Mouse (Mus musculus) limb, embryonic 12.5 days (tissue): Measurements from ENCODE around the gene Gm867. TPM values are rescaled to one million over a fixed set of nuclear protein-coding genes. Genes with fewer than 3 reads are reported as not detected.

ENCODE experiments used
- ATAC-seq: fragments of 200-750 bp; cut with Nextera tagmentation; 2 replicates; pipeline ENCODE4 v1.8.0; 2017; ENCODE audit warnings: low read depth, moderate TSS enrichment; ENCODE audit not compliant: insufficient number of reproducible peaks, insufficient read depth, low FRiP score, low TSS enrichment
- H3K27ac ChIP-seq: fragments of 300-500 bp; sonication (generic); 2 replicates; pipeline ENCODE4 v1.5.1; 2016; ENCODE audit warnings: mild to moderate bottlenecking, moderate library complexity
- H3K27me3 ChIP-seq: fragments of 300-500 bp; sonication (generic); 2 replicates; pipeline ENCODE4 v1.6.1; 2016; ENCODE audit warnings: mild to moderate bottlenecking, moderate library complexity
- H3K36me3 ChIP-seq: fragments of 300-500 bp; sonication (generic); 2 replicates; pipeline ENCODE4 v1.6.1; 2016; ENCODE audit warnings: mild to moderate bottlenecking, moderate library complexity
- H3K4me1 ChIP-seq: fragments of 300-500 bp; sonication (generic); replicated peaks from 2 replicates; pipeline ENCODE4 v1.6.1; 2016
- H3K4me2 ChIP-seq: fragments of 300-500 bp; sonication (generic); 2 replicates; pipeline ENCODE4 v1.6.1; 2016; ENCODE audit warnings: mild to moderate bottlenecking, moderate library complexity
- H3K4me3 ChIP-seq: fragments of 300-500 bp; sonication (generic); replicated peaks from 2 replicates; pipeline ENCODE4 v1.5.1; 2016; ENCODE audit warnings: mild to moderate bottlenecking
- H3K9ac ChIP-seq: fragments of 300-500 bp; sonication (generic); replicated peaks from 2 replicates; pipeline ENCODE4 v1.6.1; 2016; ENCODE audit warnings: mild to moderate bottlenecking, moderate library complexity
- H3K9me3 ChIP-seq: fragments of 300-500 bp; sonication (generic); 2 replicates; pipeline ENCODE4 v1.6.1; 2016; ENCODE audit warnings: mild to moderate bottlenecking, moderate library complexity
- WGBS: fragments of 180-500 bp; shearing (Covaris S2); methylation state at CpG from one replicate; pipeline ENCODE4 v1.1.7; 2016; 5-methylcytosine and 5-hydroxymethylcytosine counted together
- polyA plus RNA-seq: library from polyadenylated mRNA; unstranded; fragments of >200 nt; fragmentation: Nextera tagmentation; extraction: Ambion mirVana; gene quantifications from 2 replicates; pipeline ENCODE4 v1.2.1, GENCODE M21; 2016

The Gm867 gene
- 0.32 and 0.50 TPM in 2 replicates for polyA plus RNA-seq

- WGBS: 84% methylated on average over 5 of the region's 5 CpGs
- H3K9me3 ChIP-seq: no peaks in the 10 kb centered on the region
- H3K36me3 ChIP-seq: no peaks in the 10 kb centered on the region
- ATAC-seq: no peak
- peaks cover 8% of the 10 kb centered on the region for H3K4me1 ChIP-seq
- no peak within 1 kb of the TSS for H3K9ac ChIP-seq
- no peak within 1 kb of the TSS for H3K4me2 ChIP-seq
- no peak within 1 kb of the TSS for H3K27ac ChIP-seq
- peaks cover 36% of the 10 kb centered on the region for H3K27me3 ChIP-seq
- no peak within 1 kb of the TSS for H3K4me3 ChIP-seq
These were observed at the start of gene Gm867 for GRCm38 (mm10) chr10:75940520-75940919. Gene Gm867 (minus strand): TSS chr10:75940672.

GRCm38 (mm10) chr10:75979432-75979831 lies 39.0 kb upstream of the Gm867 start:
- no peak overlapping the region for H3K4me3 ChIP-seq
- no peak for ATAC-seq
- H3K9me3 ChIP-seq: no peaks in the 10 kb centered on the region
- no peaks in the 10 kb centered on the region for H3K27me3 ChIP-seq
- H3K9ac ChIP-seq: no peak overlapping the region
- H3K4me2 ChIP-seq: no peak overlapping the region
- no peak overlapping the region for H3K27ac ChIP-seq
- H3K36me3 ChIP-seq: no peaks in the 10 kb centered on the region
- 81% methylated on average over 3 of the region's 3 CpGs for WGBS
- H3K4me1 ChIP-seq: no peaks in the 10 kb centered on the region

- no peak overlapping the region for H3K4me3 ChIP-seq
- WGBS: 89% methylated on average over 5 of the region's 5 CpGs
- no peaks in the 10 kb centered on the region for H3K36me3 ChIP-seq
- H3K9me3 ChIP-seq: no peaks in the 10 kb centered on the region
- no peak overlapping the region for H3K27ac ChIP-seq
- no peaks in the 10 kb centered on the region for H3K27me3 ChIP-seq
- no peak for ATAC-seq
- no peaks in the 10 kb centered on the region for H3K4me1 ChIP-seq
- no peak overlapping the region for H3K9ac ChIP-seq
- no peak overlapping the region for H3K4me2 ChIP-seq
These were observed 38.3 kb upstream of the Gm867 start for GRCm38 (mm10) chr10:75978835-75979157.

- Histone ChIP-seq H3K4me3 (no peak overlapping the region), H3K36me3 (no peaks in the 10 kb centered on the region), H3K4me1 (no peaks in the 10 kb centered on the region), H3K27me3 (no peaks in the 10 kb centered on the region), H3K27ac (no peak overlapping the region), H3K9me3 (no peaks in the 10 kb centered on the region), H3K9ac (no peak overlapping the region), H3K4me2 (no peak overlapping the region)
- WGBS: 58% methylated on average over 10 of the region's 10 CpGs
- no peak for ATAC-seq
These were observed 37.8 kb upstream of the Gm867 start for GRCm38 (mm10) chr10:75978119-75978834.

- WGBS: 80% methylated on average over 5 of the region's 5 CpGs
- Histone ChIP-seq H3K4me3 (no peak overlapping the region), H3K4me1 (no peaks in the 10 kb centered on the region), H3K27me3 (no peaks in the 10 kb centered on the region), H3K27ac (no peak overlapping the region), H3K4me2 (no peak overlapping the region), H3K9ac (no peak overlapping the region), H3K9me3 (no peaks in the 10 kb centered on the region), H3K36me3 (no peaks in the 10 kb centered on the region)
- no peak for ATAC-seq
These were observed 34.7 kb upstream of the Gm867 start for GRCm38 (mm10) chr10:75975216-75975615.

GRCm38 (mm10) chr10:75973846-75974245 lies 33.4 kb upstream of the Gm867 start:
- Histone ChIP-seq H3K4me3 (no peak overlapping the region), H3K4me1 (no peaks in the 10 kb centered on the region), H3K27me3 (no peaks in the 10 kb centered on the region), H3K4me2 (no peak overlapping the region), H3K27ac (no peak overlapping the region), H3K9ac (no peak overlapping the region), H3K9me3 (no peaks in the 10 kb centered on the region), H3K36me3 (no peaks in the 10 kb centered on the region)
- WGBS: 87% methylated on average over 10 of the region's 10 CpGs
- ATAC-seq: no peak

GRCm38 (mm10) chr10:75954381-75954811 lies 13.9 kb upstream of the Gm867 start, which contains the start of gene Gm5134:
Gene Gm5134 (plus strand): TSS chr10:75954514.
- no peaks in the 10 kb centered on the region for H3K9me3 ChIP-seq
- peaks cover 11% of the 10 kb centered on the region for H3K4me1 ChIP-seq
- no peak within 1 kb of the TSS for H3K27ac ChIP-seq
- 23% methylated on average over 20 of the region's 20 CpGs for WGBS
- no peak for ATAC-seq
- H3K4me2 ChIP-seq: peak within 1 kb of the TSS; percentile 44
- peaks cover 33% of the 10 kb centered on the region for H3K27me3 ChIP-seq
- H3K36me3 ChIP-seq: no peaks in the 10 kb centered on the region
- H3K9ac ChIP-seq: peak within 1 kb of the TSS; percentile 37; the same call in 1 of the 2 replicates
- H3K4me3 ChIP-seq: peak within 1 kb of the TSS; percentile 23

- 5% methylated on average over 13 of the region's 13 CpGs for WGBS
- Histone ChIP-seq H3K9me3 (no peaks in the 10 kb centered on the region), H3K36me3 (no peaks in the 10 kb centered on the region), H3K9ac (peak overlapping the region; percentile 65), H3K27me3 (peaks cover 39% of the 10 kb centered on the region), H3K4me3 (peak overlapping the region; percentile 50), H3K27ac (no peak overlapping the region), H3K4me2 (peak overlapping the region; percentile 87), H3K4me1 (peaks cover 11% of the 10 kb centered on the region)
- 0 out of 2 replicates have a peak, but pooled peaks have one; percentile 6 for ATAC-seq
These were observed 11.1 kb upstream of the Gm867 start for GRCm38 (mm10) chr10:75951424-75952050.

- peak overlapping the region; percentile 65 for H3K9ac ChIP-seq
- WGBS: 2% methylated on average over 23 of the region's 23 CpGs
- peaks cover 39% of the 10 kb centered on the region for H3K27me3 ChIP-seq
- no peaks in the 10 kb centered on the region for H3K9me3 ChIP-seq
- no peaks in the 10 kb centered on the region for H3K36me3 ChIP-seq
- peak overlapping the region; percentile 87 for H3K4me2 ChIP-seq
- peaks cover 11% of the 10 kb centered on the region for H3K4me1 ChIP-seq
- 0 out of 2 replicates have a peak, but pooled peaks have one; percentile 39 for ATAC-seq
- peak overlapping the region; percentile 50 for H3K4me3 ChIP-seq
- no peak overlapping the region for H3K27ac ChIP-seq
These were observed 10.3 kb upstream of the Gm867 start for GRCm38 (mm10) chr10:75950791-75951210.

- Histone ChIP-seq H3K4me1 (peaks cover 11% of the 10 kb centered on the region), H3K27ac (no peak overlapping the region), H3K4me2 (no peak overlapping the region), H3K4me3 (no peak overlapping the region), H3K27me3 (peaks cover 35% of the 10 kb centered on the region), H3K9ac (no peak overlapping the region), H3K36me3 (no peaks in the 10 kb centered on the region), H3K9me3 (no peaks in the 10 kb centered on the region)
- no peak for ATAC-seq
- 77% methylated on average over 22 of the region's 22 CpGs for WGBS
These were observed 8.9 kb upstream of the Gm867 start for GRCm38 (mm10) chr10:75949053-75950045.

- Histone ChIP-seq H3K36me3 (no peaks in the 10 kb centered on the region), H3K27me3 (peaks cover 26% of the 10 kb centered on the region), H3K27ac (no peak overlapping the region), H3K4me3 (no peak overlapping the region), H3K4me1 (peaks cover 11% of the 10 kb centered on the region), H3K9me3 (no peaks in the 10 kb centered on the region), H3K4me2 (no peak overlapping the region), H3K9ac (no peak overlapping the region)
- WGBS: 76% methylated on average over 5 of the region's 5 CpGs
- ATAC-seq: no peak
These were observed 7.6 kb upstream of the Gm867 start for GRCm38 (mm10) chr10:75948079-75948478.
